Mouse (Mus musculus) limb, embryonic 14.5 days (tissue): Measurements from ENCODE around the gene Rpl18a. TPM values are rescaled to one million over a fixed set of nuclear protein-coding genes. Genes with fewer than 3 reads are reported as not detected.

Experiments
- ATAC-seq: fragments of 200-750 bp; cut with Nextera tagmentation; 2 replicates; pipeline ENCODE4 v1.8.0; 2017; ENCODE audit warnings: low read depth, moderate number of reproducible peaks, moderate TSS enrichment; ENCODE audit not compliant: low FRiP score
- DNase-seq: peaks from one replicate; pipeline ENCODE4 v3.0.0-alpha.2; 2015; ENCODE audit warnings: low spot score
- H3K27ac ChIP-seq: fragments of 300-500 bp; sonication (generic); replicated peaks from 2 replicates; pipeline ENCODE4 v1.5.1; 2014; ENCODE audit warnings: low read depth, mild to moderate bottlenecking, low read length, moderate library complexity, mixed read lengths
- H3K27me3 ChIP-seq: fragments of 300-500 bp; sonication (generic); 2 replicates; pipeline ENCODE4 v1.6.1; 2014; ENCODE audit warnings: low read length, mixed read lengths; ENCODE audit not compliant: control insufficient read depth, insufficient read depth
- H3K36me3 ChIP-seq: fragments of 300-500 bp; sonication (generic); 2 replicates; pipeline ENCODE4 v1.6.1; 2014; ENCODE audit warnings: mild to moderate bottlenecking, low read length, moderate library complexity, mixed read lengths; ENCODE audit not compliant: control insufficient read depth, insufficient read depth
- H3K4me1 ChIP-seq: fragments of 300-500 bp; sonication (generic); 2 replicates; pipeline ENCODE4 v1.6.1; 2014; ENCODE audit warnings: antibody characterized with exemption, low read length, mixed read lengths; ENCODE audit not compliant: control insufficient read depth, insufficient read depth
- H3K4me2 ChIP-seq: fragments of 300-500 bp; sonication (generic); replicated peaks from 2 replicates; pipeline ENCODE4 v1.6.1; 2014; ENCODE audit warnings: low read depth, mild to moderate bottlenecking, low read length, moderate library complexity; ENCODE audit not compliant: severe bottlenecking
- H3K4me3 ChIP-seq: fragments of 300-500 bp; sonication (generic); replicated peaks from 2 replicates; pipeline ENCODE4 v1.5.1; 2014; ENCODE audit warnings: low read length
- H3K9ac ChIP-seq: fragments of 300-500 bp; sonication (generic); 2 replicates; pipeline ENCODE4 v1.6.1; 2014; ENCODE audit warnings: mild to moderate bottlenecking, low read depth, low read length, moderate library complexity; ENCODE audit not compliant: severe bottlenecking
- H3K9me3 ChIP-seq: fragments of 300-500 bp; sonication (generic); 2 replicates; pipeline ENCODE4 v1.6.1; 2016; ENCODE audit warnings: low read length; ENCODE audit not compliant: control insufficient read depth
- POLR2A ChIP-seq: fragments of 200-500 bp; IDR thresholded peaks from 2 replicates; pipeline ENCODE4 v1.8.0; 2012; ENCODE audit warnings: inconsistent platforms, mild to moderate bottlenecking, moderate library complexity, borderline replicate concordance; ENCODE audit not compliant: insufficient read depth, insufficient read length; ENCODE audit errors: extremely low read depth
- WGBS: fragments of 180-500 bp; shearing (Covaris S2); extraction: QIAGEN DNeasy Blood & Tissue Kit; methylation state at CpG from one replicate; pipeline ENCODE4 v1.1.7; 2014; 5-methylcytosine and 5-hydroxymethylcytosine counted together
- polyA plus RNA-seq, 2 experiments: library from polyadenylated mRNA; depleted of rRNA in 1 of 2; stranded (reverse) in 1 of 2; unstranded in 1 of 2; fragments of >200 nt; fragmentation: Nextera tagmentation in 1 of 2; extraction: Ambion mirVana in 1 of 2; gene quantifications; 2 replicates each; pipeline versions ENCODE4 v1.2.1 to v1.2.3; 2012 to 2014

Gene Rpl18a
- polyA plus RNA-seq, 2 experiments: 5,343 to 5,809 TPM

DNA sequence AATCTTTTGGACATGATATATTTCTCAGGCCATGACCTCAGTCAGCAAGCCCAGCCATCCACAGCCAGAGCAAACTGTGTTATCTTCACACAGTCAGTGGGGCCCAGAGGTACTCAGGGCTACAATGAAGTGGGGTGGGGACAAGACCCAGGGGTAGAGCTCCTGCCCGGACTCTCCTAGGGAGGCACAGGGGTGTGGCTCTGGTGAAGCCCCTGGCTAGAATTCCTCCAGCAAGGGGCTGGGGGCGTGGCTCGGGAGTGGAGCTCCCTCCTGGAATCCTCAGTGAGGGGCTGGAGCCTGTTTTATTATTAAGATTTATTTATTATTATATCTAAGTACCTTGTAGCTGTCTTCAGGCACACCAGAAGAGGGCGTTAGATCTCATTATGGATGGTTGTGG is 20.8 kb downstream of the Rpl18a start:
- ATAC-seq: no peak
- Histone ChIP-seq H3K4me2 (no peak overlapping the region), H3K27me3 (no peaks in the 10 kb centered on the region), H3K9me3 (no peaks in the 10 kb centered on the region), H3K4me1 (peaks cover 13% of the 10 kb centered on the region), H3K4me3 (no peak overlapping the region), H3K27ac (no peak overlapping the region), H3K36me3 (no peaks in the 10 kb centered on the region), H3K9ac (no peak overlapping the region)
- no peak for DNase-seq
- WGBS: 57% methylated on average over 4 of the region's 4 CpGs
- no peak for TF ChIP-seq POLR2A

DNA sequence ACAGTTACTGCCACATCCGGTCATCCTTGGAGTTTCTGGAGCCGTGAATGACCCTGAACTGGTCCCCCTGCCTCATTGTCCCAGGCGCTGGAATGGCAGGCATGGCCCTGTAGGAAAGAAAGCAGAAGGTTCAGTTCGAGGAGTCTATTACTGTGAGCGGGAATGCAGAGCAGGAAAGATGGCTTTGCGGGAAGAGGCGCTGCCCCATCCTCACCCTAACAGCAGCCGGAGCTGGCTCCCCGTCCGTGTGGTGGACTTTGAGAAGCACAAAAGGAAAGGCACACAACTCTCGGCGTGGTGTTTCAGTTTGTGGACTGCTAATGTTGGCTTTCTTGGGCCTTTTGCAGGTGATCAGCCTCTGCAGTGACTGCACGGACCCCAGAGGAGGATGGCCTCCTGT is 22.8 kb downstream of the Rpl18a start:
- ATAC-seq (no peak), DNase-seq (no peak)
- 92% methylated on average over 13 of the region's 13 CpGs for WGBS
- no peak overlapping the region for H3K4me3 ChIP-seq
- H3K9ac ChIP-seq: no peak overlapping the region
- no peak overlapping the region for H3K4me2 ChIP-seq
- no peak for TF ChIP-seq POLR2A
- H3K4me1 ChIP-seq: no peaks in the 10 kb centered on the region; the same call in none of the 2 replicates
- H3K9me3 ChIP-seq: no peaks in the 10 kb centered on the region
- no peaks in the 10 kb centered on the region for H3K27me3 ChIP-seq
- H3K36me3 ChIP-seq: no peaks in the 10 kb centered on the region
- no peak overlapping the region for H3K27ac ChIP-seq

DNA sequence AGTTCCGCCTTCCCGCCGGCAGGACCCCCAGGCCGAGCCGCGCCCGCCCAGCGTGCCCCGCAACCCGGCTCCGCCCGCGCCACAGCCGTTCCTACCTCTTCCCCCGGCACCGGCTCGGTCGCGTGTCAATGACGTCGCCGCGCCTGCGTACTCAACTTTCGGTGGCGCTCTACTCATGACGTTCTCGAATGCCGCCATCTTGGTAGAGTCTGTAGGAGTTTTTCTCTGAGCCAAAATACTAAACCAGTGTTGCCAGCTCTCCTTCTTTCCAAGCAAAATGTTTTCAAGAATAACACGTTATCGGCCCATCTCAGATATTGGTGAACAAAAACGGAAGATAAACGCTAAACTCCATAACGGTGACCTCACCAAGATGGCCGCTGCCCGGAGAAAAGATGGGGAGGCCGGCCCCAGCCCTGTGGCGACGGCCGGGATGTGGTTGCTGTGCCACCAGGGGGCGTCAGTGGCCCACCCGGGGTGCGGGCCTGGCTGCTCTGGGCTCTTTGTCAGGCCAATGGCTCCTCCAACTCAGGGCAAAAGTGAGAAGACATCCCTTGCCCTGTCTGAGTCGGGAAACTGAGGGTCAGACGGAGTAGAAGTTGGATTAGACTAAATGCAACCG is 23.7 kb downstream of the Rpl18a start, which contains the start of gene Ccdc124:
Gene Ccdc124, minus strand, starts transcription at position 572 of the 622 bp plus-strand sequence.
- ATAC-seq (peak; percentile 92), DNase-seq (peak; percentile 95)
- peak within 1 kb of the TSS; percentile 94 for H3K4me2 ChIP-seq
- peaks cover 9% of the 10 kb centered on the region for H3K4me1 ChIP-seq
- H3K9me3 ChIP-seq: no peaks in the 10 kb centered on the region
- peak within 1 kb of the TSS; percentile 80 for H3K4me3 ChIP-seq
- H3K27ac ChIP-seq: peak within 1 kb of the TSS; percentile 91
- TF ChIP-seq POLR2A: peak; percentile 48; the same call in 1 of the 2 replicates
- H3K36me3 ChIP-seq: no peaks in the 10 kb centered on the region
- no peaks in the 10 kb centered on the region for H3K27me3 ChIP-seq
- 1% methylated on average over 41 of the region's 46 CpGs for WGBS
- H3K9ac ChIP-seq: peak within 1 kb of the TSS; percentile 71

DNA sequence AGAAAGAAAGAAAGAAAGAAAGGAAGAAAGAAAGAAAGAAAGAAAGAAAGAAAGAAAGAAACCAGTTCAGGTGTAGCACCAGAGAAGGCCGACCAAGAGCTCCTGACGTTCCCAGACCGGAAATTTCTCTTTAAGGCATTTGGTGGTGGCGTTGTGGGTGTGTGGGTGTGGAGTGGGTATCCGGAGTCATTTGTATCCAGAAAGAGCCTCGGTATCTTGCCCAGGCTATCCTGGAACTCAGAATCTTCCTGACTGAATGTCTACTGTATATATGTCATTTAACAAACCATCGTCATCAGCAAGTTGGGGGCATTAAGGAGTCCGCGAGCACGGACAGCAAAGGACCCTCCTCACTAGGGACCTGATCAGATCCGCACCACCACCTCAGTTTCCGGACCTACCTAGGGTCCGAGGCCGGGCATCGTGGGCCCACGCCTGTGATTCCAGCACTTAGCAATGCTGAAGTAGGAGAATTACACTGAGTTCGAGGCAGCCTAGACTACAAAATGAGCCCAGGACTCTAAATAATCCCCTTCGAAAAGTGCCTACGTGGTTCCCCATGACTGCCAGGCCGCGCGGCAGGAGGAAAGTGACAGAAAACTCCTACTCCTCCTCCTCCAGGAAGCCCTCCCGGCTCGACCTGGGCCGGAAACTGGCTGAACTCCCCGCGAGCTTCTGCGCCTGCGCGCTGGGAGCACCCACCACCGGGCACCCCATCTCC is 24.4 kb downstream of the Rpl18a start:
- no peak for DNase-seq
- 3% methylated on average over 28 of the region's 31 CpGs for WGBS
- no peak for ATAC-seq
- no peak for TF ChIP-seq POLR2A
- Histone ChIP-seq H3K4me1 (peaks cover 9% of the 10 kb centered on the region), H3K36me3 (no peaks in the 10 kb centered on the region; the same call in 1 of the 2 replicates), H3K4me2 (peak overlapping the region; percentile 94), H3K27ac (peak overlapping the region; percentile 91), H3K9me3 (no peaks in the 10 kb centered on the region), H3K27me3 (no peaks in the 10 kb centered on the region), H3K9ac (peak overlapping the region; percentile 71), H3K4me3 (peak overlapping the region; percentile 80)

DNA sequence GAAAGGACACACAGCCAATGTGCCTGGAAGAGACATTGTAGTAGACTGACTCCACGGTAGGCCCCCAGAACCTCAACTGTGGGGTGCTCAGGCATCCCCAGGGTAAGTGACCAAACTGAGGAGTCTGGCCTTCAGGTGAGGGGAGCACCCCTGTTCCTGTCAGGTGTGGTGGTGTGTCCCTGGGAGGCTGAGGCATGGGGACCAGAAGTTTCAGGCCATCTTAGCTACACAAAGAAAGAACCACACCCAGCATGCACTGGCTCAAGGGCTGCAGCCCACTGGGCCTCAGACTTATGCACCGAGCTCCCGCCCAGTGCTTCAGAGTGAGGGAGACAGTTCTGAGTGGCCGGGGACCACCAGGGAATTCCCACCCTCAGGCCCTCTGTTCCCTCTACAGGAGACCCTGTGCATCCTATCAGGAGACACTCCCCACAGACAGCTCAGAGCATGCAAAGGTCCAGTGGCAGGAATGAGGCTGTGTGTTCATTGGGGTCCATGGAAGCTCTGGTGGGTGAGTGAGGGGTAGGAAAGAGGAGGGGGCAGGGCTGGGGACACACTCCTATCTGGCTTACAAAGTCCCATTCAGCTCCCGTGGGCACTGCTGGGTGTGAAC is 25.9 kb downstream of the Rpl18a start:
- no peak overlapping the region for H3K4me3 ChIP-seq
- H3K9me3 ChIP-seq: no peaks in the 10 kb centered on the region
- no peak overlapping the region for H3K9ac ChIP-seq
- no peaks in the 10 kb centered on the region; the same call in 1 of the 2 replicates for H3K36me3 ChIP-seq
- DNase-seq (no peak), ATAC-seq (no peak)
- no peaks in the 10 kb centered on the region for H3K27me3 ChIP-seq
- TF ChIP-seq POLR2A: no peak
- no peak overlapping the region for H3K27ac ChIP-seq
- peaks cover 12% of the 10 kb centered on the region for H3K4me1 ChIP-seq
- H3K4me2 ChIP-seq: no peak overlapping the region
- WGBS: 87% methylated on average over 5 of the region's 5 CpGs
